Mouse (Mus musculus) stomach, postnatal 0 days (tissue): ENCODE results near the gene Bcat2. TPM values are rescaled to one million over a fixed set of nuclear protein-coding genes. Genes with fewer than 3 reads are reported as not detected.

Experiments
- ATAC-seq: fragments of 200-750 bp; cut with Nextera tagmentation; 2 replicates; pipeline ENCODE4 v1.8.0; 2017; ENCODE audit not compliant: low FRiP score, low TSS enrichment
- DNase-seq: peaks from one replicate; pipeline ENCODE4 v3.0.0-alpha.2; 2016; ENCODE audit warnings: low spot score
- H3K27ac ChIP-seq: fragments of 300-500 bp; sonication (generic); replicated peaks from 2 replicates; pipeline ENCODE4 v1.5.1; 2014; ENCODE audit warnings: mild to moderate bottlenecking, control low read depth
- H3K27me3 ChIP-seq: fragments of 300-500 bp; sonication (generic); 2 replicates; pipeline ENCODE4 v1.6.1; 2014; ENCODE audit warnings: low read length; ENCODE audit not compliant: control insufficient read depth, insufficient read depth
- H3K36me3 ChIP-seq: fragments of 300-500 bp; sonication (generic); 2 replicates; pipeline ENCODE4 v1.6.1; 2014; ENCODE audit warnings: low read length, mixed read lengths; ENCODE audit not compliant: control insufficient read depth, insufficient read depth
- H3K4me1 ChIP-seq: fragments of 300-500 bp; sonication (generic); replicated peaks from 2 replicates; pipeline ENCODE4 v1.6.1; 2014; ENCODE audit warnings: antibody characterized with exemption; ENCODE audit not compliant: control insufficient read depth, insufficient read depth
- H3K4me2 ChIP-seq: fragments of 300-500 bp; sonication (generic); replicated peaks from 2 replicates; pipeline ENCODE4 v1.6.1; 2014; ENCODE audit warnings: low read depth, mild to moderate bottlenecking, control low read depth, moderate library complexity
- H3K4me3 ChIP-seq: fragments of 300-500 bp; sonication (generic); 2 replicates; pipeline ENCODE4 v1.5.1; 2014; ENCODE audit warnings: low read depth, low read length, control low read depth
- H3K9ac ChIP-seq: fragments of 300-500 bp; sonication (generic); 2 replicates; pipeline ENCODE4 v1.6.1; 2014; ENCODE audit warnings: mild to moderate bottlenecking, low read length, control low read depth, mixed read lengths
- H3K9me3 ChIP-seq: fragments of 300-500 bp; sonication (generic); 2 replicates; pipeline ENCODE4 v1.6.1; 2016; ENCODE audit warnings: low read length; ENCODE audit not compliant: control insufficient read depth
- CTCF ChIP-seq: IDR thresholded peaks from 2 replicates; pipeline ENCODE4 v1.5.1; 2016; ENCODE audit warnings: antibody characterized with exemption, low read depth, mild to moderate bottlenecking, moderate library complexity
- EP300 ChIP-seq: optimal IDR thresholded peaks from 2 replicates; pipeline ENCODE3; 2016; ENCODE audit warnings: antibody characterized with exemption
- WGBS: fragments of 180-500 bp; shearing (Covaris S2); extraction: QIAGEN DNeasy Blood & Tissue Kit; methylation state at CpG from one replicate; pipeline ENCODE4 v1.1.7; 2014; 5-methylcytosine and 5-hydroxymethylcytosine counted together
- polyA plus RNA-seq: library from polyadenylated mRNA; unstranded; fragments of >200 nt; fragmentation: Nextera tagmentation; extraction: Ambion mirVana; gene quantifications from 2 replicates; pipeline ENCODE4 v1.2.1, GENCODE M21; 2015

The Bcat2 gene
- polyA plus RNA-seq, 1 experiment from 2014 or later: 101 TPM

- no peak overlapping the region for H3K4me3 ChIP-seq
- no peak overlapping the region for H3K4me2 ChIP-seq
- H3K27me3 ChIP-seq: no peaks in the 10 kb centered on the region
- no peak for TF ChIP-seq CTCF
- TF ChIP-seq EP300: no peak
- WGBS: 78% methylated on average over 4 of the region's 4 CpGs
- H3K9ac ChIP-seq: no peak overlapping the region
- no peaks in the 10 kb centered on the region for H3K9me3 ChIP-seq
- H3K27ac ChIP-seq: no peak overlapping the region
- DNase-seq: no peak
- no peak for ATAC-seq
- H3K36me3 ChIP-seq: no peaks in the 10 kb centered on the region
- H3K4me1 ChIP-seq: no peaks in the 10 kb centered on the region
These were observed 25.2 kb downstream of the Bcat2 start for GRCm38 (mm10) chr7:45595176-45595575.

- Histone ChIP-seq H3K4me1 (no peaks in the 10 kb centered on the region), H3K9me3 (no peaks in the 10 kb centered on the region), H3K27ac (no peak overlapping the region), H3K4me2 (no peak overlapping the region), H3K36me3 (no peaks in the 10 kb centered on the region), H3K27me3 (no peaks in the 10 kb centered on the region), H3K9ac (no peak overlapping the region), H3K4me3 (no peak overlapping the region)
- WGBS: 86% methylated on average over 1 of the region's 1 CpGs
- DNase-seq (no peak), ATAC-seq (no peak)
- TF ChIP-seq EP300: no peak
- no peak for TF ChIP-seq CTCF
These were observed 26.2 kb downstream of the Bcat2 start for GRCm38 (mm10) chr7:45596107-45596506.

DNA sequence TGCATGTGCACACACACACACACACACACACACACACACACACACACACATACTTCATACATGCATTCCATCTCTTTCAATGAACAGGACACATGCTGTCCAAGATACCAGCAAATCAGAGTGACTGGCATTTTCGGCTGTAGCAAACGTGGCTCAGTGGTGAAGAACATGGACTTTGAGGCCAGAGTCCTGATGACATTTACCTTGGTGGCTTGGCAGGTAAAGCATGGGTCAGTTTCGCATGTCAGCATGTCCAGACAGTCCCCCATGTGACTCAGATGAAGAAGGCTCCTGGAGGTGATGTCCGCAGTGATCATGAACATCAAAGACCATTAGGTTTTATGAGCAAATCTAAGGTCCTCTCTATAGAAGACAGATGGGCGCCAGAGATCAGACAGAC lies 27.1 kb downstream of the Bcat2 start:
- TF ChIP-seq CTCF (no peak), EP300 (no peak)

GRCm38 (mm10) chr7:45597527-45597926 lies 27.6 kb downstream of the Bcat2 start:
- Histone ChIP-seq H3K27me3 (no peaks in the 10 kb centered on the region), H3K4me2 (no peak overlapping the region), H3K9ac (no peak overlapping the region), H3K9me3 (no peaks in the 10 kb centered on the region), H3K36me3 (no peaks in the 10 kb centered on the region), H3K4me3 (no peak overlapping the region), H3K4me1 (no peaks in the 10 kb centered on the region), H3K27ac (no peak overlapping the region)
- TF ChIP-seq EP300 (no peak), CTCF (no peak)
- ATAC-seq: no peak
- WGBS: 86% methylated on average over 6 of the region's 6 CpGs
- no peak for DNase-seq

More for the DNA sequence above, 27.1 kb downstream of the Bcat2 start:
- no peak overlapping the region for H3K4me3 ChIP-seq
- H3K4me2 ChIP-seq: no peak overlapping the region
- no peak for ATAC-seq
- no peaks in the 10 kb centered on the region for H3K4me1 ChIP-seq
- H3K36me3 ChIP-seq: no peaks in the 10 kb centered on the region
- H3K27me3 ChIP-seq: no peaks in the 10 kb centered on the region
- no peak overlapping the region for H3K27ac ChIP-seq
- WGBS: 85% methylated on average over 5 of the region's 5 CpGs
- no peak overlapping the region for H3K9ac ChIP-seq
- DNase-seq: no peak
- no peaks in the 10 kb centered on the region for H3K9me3 ChIP-seq

- WGBS: 37% methylated on average over 18 of the region's 18 CpGs
- DNase-seq (peak; percentile 53), ATAC-seq (peak; percentile 65)
- no peak overlapping the region for H3K4me3 ChIP-seq
- H3K9ac ChIP-seq: no peak overlapping the region
- TF ChIP-seq CTCF: no peak
- TF ChIP-seq EP300: no peak
- H3K4me2 ChIP-seq: 0 out of 2 replicates have a peak overlapping the region, but pooled peaks have one; percentile 23
- no peak overlapping the region for H3K27ac ChIP-seq
- no peaks in the 10 kb centered on the region for H3K36me3 ChIP-seq
- no peaks in the 10 kb centered on the region for H3K27me3 ChIP-seq
- H3K9me3 ChIP-seq: no peaks in the 10 kb centered on the region
- H3K4me1 ChIP-seq: no peaks in the 10 kb centered on the region
These were observed 29.3 kb downstream of the Bcat2 start for GRCm38 (mm10) chr7:45598960-45599879.

- Histone ChIP-seq H3K4me2 (no peak overlapping the region; the same call in 1 of the 2 replicates), H3K27ac (peak overlapping the region; percentile 81), H3K36me3 (no peaks in the 10 kb centered on the region), H3K9ac (no peak overlapping the region), H3K4me1 (no peaks in the 10 kb centered on the region), H3K9me3 (no peaks in the 10 kb centered on the region), H3K27me3 (no peaks in the 10 kb centered on the region), H3K4me3 (no peak overlapping the region)
- no peak for TF ChIP-seq EP300
- no peak for TF ChIP-seq CTCF
- 53% methylated on average over 9 of the region's 9 CpGs for WGBS
- DNase-seq (no peak), ATAC-seq (peak; percentile 82)
These were observed 35.8 kb downstream of the Bcat2 start for GRCm38 (mm10) chr7:45605704-45606289.
